Mouse (Mus musculus) hindbrain, embryonic 13.5 days (tissue): Measurements from ENCODE around the gene Plekhg3. TPM values are rescaled to one million over a fixed set of nuclear protein-coding genes. Genes with fewer than 3 reads are reported as not detected.

Experiments used
- ATAC-seq: fragments of 200-750 bp; cut with Nextera tagmentation; 2 replicates; pipeline ENCODE4 v1.8.0; 2017; ENCODE audit warnings: moderate TSS enrichment; ENCODE audit not compliant: low FRiP score
- H3K27ac ChIP-seq: fragments of 300-500 bp; sonication (generic); 2 replicates; pipeline ENCODE4 v1.5.1; 2015; ENCODE audit warnings: inconsistent platforms, mild to moderate bottlenecking, moderate library complexity
- H3K27me3 ChIP-seq: fragments of 300-500 bp; sonication (generic); 2 replicates; pipeline ENCODE4 v1.6.1; 2015; ENCODE audit warnings: mild to moderate bottlenecking, inconsistent platforms
- H3K36me3 ChIP-seq: fragments of 300-500 bp; sonication (generic); 2 replicates; pipeline ENCODE4 v1.6.1; 2015; ENCODE audit warnings: mild to moderate bottlenecking, inconsistent platforms
- H3K4me1 ChIP-seq: fragments of 300-500 bp; sonication (generic); replicated peaks from 2 replicates; pipeline ENCODE4 v1.6.1; 2015; ENCODE audit warnings: inconsistent platforms
- H3K4me2 ChIP-seq: fragments of 300-500 bp; sonication (generic); 2 replicates; pipeline ENCODE4 v1.6.1; 2015; ENCODE audit warnings: inconsistent platforms, mild to moderate bottlenecking, moderate library complexity
- H3K4me3 ChIP-seq: fragments of 300-500 bp; sonication (generic); 2 replicates; pipeline ENCODE4 v1.5.1; 2015; ENCODE audit warnings: mild to moderate bottlenecking, inconsistent platforms
- H3K9ac ChIP-seq: fragments of 300-500 bp; sonication (generic); 2 replicates; pipeline ENCODE4 v1.6.1; 2015; ENCODE audit warnings: mild to moderate bottlenecking, inconsistent platforms
- H3K9me3 ChIP-seq: fragments of 300-500 bp; sonication (generic); 2 replicates; pipeline ENCODE4 v1.6.1; 2016; ENCODE audit warnings: inconsistent platforms
- WGBS: fragments of 180-500 bp; shearing (Covaris S2); methylation state at CpG from one replicate; pipeline ENCODE4 v1.1.7; 2015; 5-methylcytosine and 5-hydroxymethylcytosine counted together
- polyA plus RNA-seq: library from polyadenylated mRNA; unstranded; fragments of >200 nt; fragmentation: Nextera tagmentation; extraction: Ambion mirVana; gene quantifications from 2 replicates; pipeline ENCODE4 v1.2.1, GENCODE M21; 2015

Gene Plekhg3
- polyA plus RNA-seq, 1 experiment from 2014 or later: 2.1 TPM

GRCm38 (mm10) chr12:76541879-76542278, 11.2 kb downstream of the Plekhg3 start:
- H3K4me1 ChIP-seq: peaks cover 7% of the 10 kb centered on the region
- no peaks in the 10 kb centered on the region for H3K9me3 ChIP-seq
- 76% methylated on average over 6 of the region's 6 CpGs for WGBS
- H3K4me3 ChIP-seq: no peak overlapping the region
- no peak for ATAC-seq
- H3K27ac ChIP-seq: no peak overlapping the region
- peaks cover 24% of the 10 kb centered on the region for H3K27me3 ChIP-seq
- no peak overlapping the region for H3K9ac ChIP-seq
- H3K36me3 ChIP-seq: no peaks in the 10 kb centered on the region
- H3K4me2 ChIP-seq: no peak overlapping the region

GRCm38 (mm10) chr12:76545786-76546370, 15.2 kb downstream of the Plekhg3 start:
- Histone ChIP-seq H3K27me3 (peaks cover 41% of the 10 kb centered on the region), H3K27ac (no peak overlapping the region), H3K9me3 (no peaks in the 10 kb centered on the region), H3K4me1 (peaks cover 21% of the 10 kb centered on the region), H3K4me2 (no peak overlapping the region; the same call in 1 of the 2 replicates), H3K36me3 (no peaks in the 10 kb centered on the region), H3K9ac (no peak overlapping the region), H3K4me3 (no peak overlapping the region)
- 56% methylated on average over 15 of the region's 15 CpGs for WGBS
- ATAC-seq: no peak

GRCm38 (mm10) chr12:76546383-76547276, 15.9 kb downstream of the Plekhg3 start:
- Histone ChIP-seq H3K9ac (peak overlapping the region; percentile 51; the same call in 1 of the 2 replicates), H3K4me3 (peak overlapping the region; percentile 25), H3K27me3 (peaks cover 41% of the 10 kb centered on the region), H3K27ac (0 out of 2 replicates have a peak overlapping the region, but pooled peaks have one; percentile 36), H3K36me3 (no peaks in the 10 kb centered on the region), H3K4me2 (peak overlapping the region; percentile 51), H3K9me3 (no peaks in the 10 kb centered on the region), H3K4me1 (peaks cover 21% of the 10 kb centered on the region)
- 6% methylated on average over 28 of the region's 28 CpGs for WGBS
- ATAC-seq: no peak

- Histone ChIP-seq H3K27me3 (peaks cover 41% of the 10 kb centered on the region), H3K27ac (no peak overlapping the region), H3K36me3 (no peaks in the 10 kb centered on the region), H3K4me2 (peak overlapping the region; percentile 51), H3K4me1 (peaks cover 26% of the 10 kb centered on the region), H3K9ac (peak overlapping the region; percentile 51), H3K4me3 (peak overlapping the region; percentile 25; the same call in 1 of the 2 replicates), H3K9me3 (no peaks in the 10 kb centered on the region)
- ATAC-seq: no peak
- 22% methylated on average over 13 of the region's 13 CpGs for WGBS
Measured at GRCm38 (mm10) chr12:76547409-76548081, 16.9 kb downstream of the Plekhg3 start.

GRCm38 (mm10) chr12:76548082-76548423, 17.4 kb downstream of the Plekhg3 start:
- H3K27ac ChIP-seq: no peak overlapping the region
- peak overlapping the region; percentile 36 for H3K9ac ChIP-seq
- H3K9me3 ChIP-seq: no peaks in the 10 kb centered on the region
- ATAC-seq: no peak
- peak overlapping the region; percentile 51; the same call in 1 of the 2 replicates for H3K4me2 ChIP-seq
- no peak overlapping the region for H3K4me3 ChIP-seq
- H3K4me1 ChIP-seq: peaks cover 26% of the 10 kb centered on the region
- no peaks in the 10 kb centered on the region for H3K36me3 ChIP-seq
- WGBS: 32% methylated on average over 7 of the region's 7 CpGs
- peaks cover 41% of the 10 kb centered on the region for H3K27me3 ChIP-seq

GRCm38 (mm10) chr12:76549203-76549602, 18.5 kb downstream of the Plekhg3 start:
- Histone ChIP-seq H3K27ac (no peak overlapping the region), H3K9me3 (no peaks in the 10 kb centered on the region), H3K36me3 (no peaks in the 10 kb centered on the region), H3K4me3 (no peak overlapping the region), H3K4me2 (no peak overlapping the region), H3K9ac (no peak overlapping the region), H3K4me1 (peaks cover 26% of the 10 kb centered on the region), H3K27me3 (peaks cover 41% of the 10 kb centered on the region)
- no peak for ATAC-seq
- 67% methylated on average over 3 of the region's 3 CpGs for WGBS

GRCm38 (mm10) chr12:76552321-76552720, 21.6 kb downstream of the Plekhg3 start:
- 68% methylated on average over 8 of the region's 8 CpGs for WGBS
- H3K9me3 ChIP-seq: no peaks in the 10 kb centered on the region
- no peak overlapping the region for H3K4me3 ChIP-seq
- no peak for ATAC-seq
- H3K36me3 ChIP-seq: no peaks in the 10 kb centered on the region
- H3K4me2 ChIP-seq: no peak overlapping the region
- no peak overlapping the region for H3K9ac ChIP-seq
- peaks cover 19% of the 10 kb centered on the region for H3K27me3 ChIP-seq
- H3K4me1 ChIP-seq: peaks cover 25% of the 10 kb centered on the region
- H3K27ac ChIP-seq: no peak overlapping the region

- peaks cover 18% of the 10 kb centered on the region for H3K4me1 ChIP-seq
- H3K27ac ChIP-seq: no peak overlapping the region
- H3K9me3 ChIP-seq: no peaks in the 10 kb centered on the region
- ATAC-seq: no peak
- no peak overlapping the region for H3K4me2 ChIP-seq
- WGBS: 94% methylated on average over 4 of the region's 4 CpGs
- no peak overlapping the region for H3K4me3 ChIP-seq
- H3K9ac ChIP-seq: no peak overlapping the region
- no peaks in the 10 kb centered on the region for H3K36me3 ChIP-seq
- H3K27me3 ChIP-seq: peaks cover 12% of the 10 kb centered on the region
Measured at GRCm38 (mm10) chr12:76552958-76553357, 22.3 kb downstream of the Plekhg3 start.

- no peak overlapping the region for H3K27ac ChIP-seq
- H3K36me3 ChIP-seq: no peaks in the 10 kb centered on the region
- H3K27me3 ChIP-seq: 0 out of 2 replicates have a peak, but pooled peaks cover 4% of the 10 kb centered on the region
- H3K4me1 ChIP-seq: peaks cover 15% of the 10 kb centered on the region
- WGBS: 78% methylated on average over 7 of the region's 7 CpGs
- no peaks in the 10 kb centered on the region for H3K9me3 ChIP-seq
- ATAC-seq: no peak
- no peak overlapping the region for H3K4me3 ChIP-seq
- no peak overlapping the region for H3K9ac ChIP-seq
- no peak overlapping the region for H3K4me2 ChIP-seq
Measured at GRCm38 (mm10) chr12:76553917-76554316, 23.2 kb downstream of the Plekhg3 start.

GRCm38 (mm10) chr12:76554392-76554791, 23.7 kb downstream of the Plekhg3 start:
- no peaks in the 10 kb centered on the region for H3K9me3 ChIP-seq
- no peak overlapping the region for H3K4me3 ChIP-seq
- 0 out of 2 replicates have a peak, but pooled peaks cover 4% of the 10 kb centered on the region for H3K27me3 ChIP-seq
- no peak overlapping the region for H3K27ac ChIP-seq
- 68% methylated on average over 3 of the region's 3 CpGs for WGBS
- H3K4me2 ChIP-seq: no peak overlapping the region
- no peak overlapping the region for H3K9ac ChIP-seq
- H3K36me3 ChIP-seq: no peaks in the 10 kb centered on the region
- peaks cover 15% of the 10 kb centered on the region for H3K4me1 ChIP-seq
- ATAC-seq: no peak

GRCm38 (mm10) chr12:76554871-76555386, 24.2 kb downstream of the Plekhg3 start:
- WGBS: 91% methylated on average over 3 of the region's 3 CpGs
- Histone ChIP-seq H3K27ac (no peak overlapping the region), H3K4me1 (peaks cover 15% of the 10 kb centered on the region), H3K4me3 (no peak overlapping the region), H3K9me3 (no peaks in the 10 kb centered on the region), H3K36me3 (no peaks in the 10 kb centered on the region), H3K9ac (no peak overlapping the region), H3K27me3 (no peaks in the 10 kb centered on the region), H3K4me2 (no peak overlapping the region)
- ATAC-seq: no peak

- H3K4me3 ChIP-seq: no peak overlapping the region
- 76% methylated on average over 7 of the region's 7 CpGs for WGBS
- H3K9ac ChIP-seq: no peak overlapping the region
- no peak for ATAC-seq
- H3K27me3 ChIP-seq: no peaks in the 10 kb centered on the region
- no peaks in the 10 kb centered on the region for H3K36me3 ChIP-seq
- peaks cover 15% of the 10 kb centered on the region for H3K4me1 ChIP-seq
- no peaks in the 10 kb centered on the region for H3K9me3 ChIP-seq
- H3K4me2 ChIP-seq: no peak overlapping the region
- H3K27ac ChIP-seq: no peak overlapping the region
Measured at GRCm38 (mm10) chr12:76556187-76556586, 25.5 kb downstream of the Plekhg3 start.
